Mouse (Mus musculus) kidney, embryonic 15.5 days (tissue): Measurements from ENCODE around the gene Rptor. TPM values are rescaled to one million over a fixed set of nuclear protein-coding genes. Genes with fewer than 3 reads are reported as not detected.

ENCODE experiments used
- polyA plus RNA-seq: library from polyadenylated mRNA; unstranded; fragments of >200 nt; fragmentation: Nextera tagmentation; extraction: Ambion mirVana; gene quantifications from 2 replicates; pipeline ENCODE4 v1.2.1, GENCODE M21; 2015

The Rptor gene
- polyA plus RNA-seq, 1 experiment from 2014 or later, result 13.1 TPM

Other genes starting within 250 kb of the Rptor start
- 6.6 and 8.9 TPM in 2 replicates for gene Sgsh, start 247.4 kb upstream of the Rptor start, polyA plus RNA-seq
- 8.7 and 10.8 TPM in 2 replicates for gene Slc26a11, start 247.3 kb upstream of the Rptor start, polyA plus RNA-seq
- gene Rnf213, start 209.8 kb upstream of the Rptor start, polyA plus RNA-seq, result 5.3 and 5.8 TPM in 2 replicates
- gene Endov, start 111.6 kb upstream of the Rptor start, polyA plus RNA-seq, result 16.3 and 17.0 TPM in 2 replicates
- 0.63 and 1.1 TPM in 2 replicates for gene Nptx1, start 55.2 kb upstream of the Rptor start, polyA plus RNA-seq